In the genomic region with DNA sequence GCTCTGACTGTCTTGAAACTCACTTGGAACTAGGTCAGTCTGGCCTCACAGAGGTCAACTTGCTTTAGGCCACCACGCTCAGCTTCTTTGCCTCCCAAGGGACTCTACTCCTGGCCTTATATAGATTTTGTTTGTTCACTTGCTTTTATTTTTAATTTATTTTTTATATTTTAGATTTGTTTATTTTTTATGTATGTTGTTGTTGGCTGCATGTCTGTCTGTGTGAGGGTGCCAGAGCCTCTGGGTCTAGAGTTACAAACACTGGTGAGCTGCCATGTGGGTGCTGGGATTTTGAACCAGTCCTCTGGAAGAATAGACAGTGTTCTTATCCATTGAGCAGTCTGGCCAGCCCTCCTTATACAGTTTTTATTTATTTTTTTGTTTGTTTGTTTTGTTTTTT, we compare ENCODE assay signal across 8 mouse cellular contexts. TPM values are rescaled to one million over a fixed set of nuclear protein-coding genes. Genes with fewer than 3 reads are reported as not detected.
DNase-seq lines count a peak whose midpoint lies in the region; ATAC-seq and TF ChIP-seq lines count a peak whose summit lies in the region.

No protein-coding gene starts in this region.

- no peak for TF ChIP-seq CTCF in forebrain, postnatal 0 days (IDR thresholded peaks at IDR 0.05; ENCODE audit: low read depth)

- no peak overlapping the region for H3K4me2 ChIP-seq in forebrain, postnatal 0 days (ENCODE audit: low read depth)
- H3K4me2 ChIP-seq in kidney, embryonic 15.5 days, result peak overlapping the region; percentile 60; the same call in 1 of the 2 replicates
- 0 out of 2 replicates have a peak overlapping the region, but pooled peaks have one; percentile 5 for H3K4me2 ChIP-seq in limb, embryonic 15.5 days

- WGBS in forebrain, embryonic 10.5 days, result 96% methylated on average over 1 of the region's 1 CpGs
- 100% methylated on average over 1 of the region's 1 CpGs for WGBS in forebrain, postnatal 0 days
- 79% methylated on average over 1 of the region's 1 CpGs for WGBS in kidney, embryonic 15.5 days
- 93% methylated on average over 1 of the region's 1 CpGs for WGBS in limb, embryonic 15.5 days

- ATAC-seq in forebrain, postnatal 0 days, result no peak
- no peak for ATAC-seq in kidney, embryonic 15.5 days (replicated peaks; ENCODE audit: low FRiP score)
- ATAC-seq in limb, embryonic 15.5 days (ENCODE audit: insufficient number of reproducible peaks, low FRiP score, low TSS enrichment, low read depth), result no peak

- H3K36me3 ChIP-seq in forebrain, embryonic 10.5 days (replicated peaks), result peaks cover 42% of the 10 kb centered on the region
- peaks cover 15% of the 10 kb centered on the region; the same call in 1 of the 2 replicates for H3K36me3 ChIP-seq in forebrain, postnatal 0 days (ENCODE audit: insufficient read depth)
- H3K36me3 ChIP-seq in kidney, embryonic 15.5 days, result peaks cover 38% of the 10 kb centered on the region
- H3K36me3 ChIP-seq in limb, embryonic 15.5 days, result peaks cover 33% of the 10 kb centered on the region

- peaks cover 15% of the 10 kb centered on the region for H3K4me1 ChIP-seq in forebrain, embryonic 10.5 days
- peaks cover 11% of the 10 kb centered on the region for H3K4me1 ChIP-seq in forebrain, postnatal 0 days (ENCODE audit: insufficient read depth)
- H3K4me1 ChIP-seq in kidney, embryonic 15.5 days, result peaks cover 15% of the 10 kb centered on the region
- H3K4me1 ChIP-seq in brown adipose tissue, adult 24 weeks (ENCODE audit: control insufficient read depth, insufficient read depth, insufficient read length, low read length), result no peaks in the 10 kb centered on the region; the same call in 1 of the 2 replicates
- peaks cover 8% of the 10 kb centered on the region for H3K4me1 ChIP-seq in limb, embryonic 15.5 days

- H3K4me3 ChIP-seq in forebrain, embryonic 10.5 days, result peak overlapping the region; percentile 72
- H3K4me3 ChIP-seq in forebrain, postnatal 0 days (ENCODE audit: low read depth, low read length), result no peak overlapping the region
- peak overlapping the region; percentile 84; the same call in 1 of the 2 replicates for H3K4me3 ChIP-seq in kidney, embryonic 15.5 days (replicated peaks)
- H3K4me3 ChIP-seq in brown adipose tissue, adult 24 weeks (ENCODE audit: insufficient read depth, low read depth, low read length), result peak overlapping the region; percentile 30; the same call in 1 of the 2 replicates
- H3K4me3 ChIP-seq in limb, embryonic 15.5 days, result no peak overlapping the region

- no peak overlapping the region for H3K9ac ChIP-seq in forebrain, postnatal 0 days
- 0 out of 2 replicates have a peak overlapping the region, but pooled peaks have one; percentile 26 for H3K9ac ChIP-seq in kidney, embryonic 15.5 days
- H3K9ac ChIP-seq in limb, embryonic 15.5 days, result no peak overlapping the region

- DNase-seq in forebrain, embryonic 10.5 days (ENCODE audit: extremely low spot score, low spot score), result no peak
- no peak for DNase-seq in forebrain, postnatal 0 days
- no peak for DNase-seq in kidney, postnatal 36 days
- DNase-seq in thymus, postnatal 25 days, result no peak
- no peak for DNase-seq in spleen, postnatal 14 days (ENCODE audit: low spot score in 2 of 2)

- no peaks in the 10 kb centered on the region for H3K9me3 ChIP-seq in forebrain, embryonic 10.5 days
- no peaks in the 10 kb centered on the region for H3K9me3 ChIP-seq in forebrain, postnatal 0 days (ENCODE audit: low read length)
- H3K9me3 ChIP-seq in kidney, embryonic 15.5 days (replicated peaks), result no peaks in the 10 kb centered on the region
- H3K9me3 ChIP-seq in limb, embryonic 15.5 days, result no peaks in the 10 kb centered on the region

- no peak overlapping the region for H3K27ac ChIP-seq in forebrain, embryonic 10.5 days
- no peak overlapping the region for H3K27ac ChIP-seq in forebrain, postnatal 0 days (ENCODE audit: low read depth, low read length)
- no peak overlapping the region for H3K27ac ChIP-seq in kidney, embryonic 15.5 days
- H3K27ac ChIP-seq in brown adipose tissue, adult 24 weeks (replicated peaks; ENCODE audit: low read depth, low read length), result peak overlapping the region; percentile 78; the same call in 1 of the 2 replicates
- no peak overlapping the region for H3K27ac ChIP-seq in limb, embryonic 15.5 days

- H3K27me3 ChIP-seq in forebrain, embryonic 10.5 days (ENCODE audit: poor library complexity, severe bottlenecking), result no peaks in the 10 kb centered on the region
- no peaks in the 10 kb centered on the region for H3K27me3 ChIP-seq in forebrain, postnatal 0 days (ENCODE audit: insufficient read depth, low read length)
- no peaks in the 10 kb centered on the region for H3K27me3 ChIP-seq in kidney, embryonic 15.5 days
- H3K27me3 ChIP-seq in limb, embryonic 15.5 days, result no peaks in the 10 kb centered on the region

RNA-seq across cellular contexts. Expression of a gene that starts 1.9 kb away (rescaled TPM):
- 275 and 276 TPM in 2 replicates for polyA plus RNA-seq in forebrain, embryonic 10.5 days (2016; fragmentation: Nextera tagmentation; extraction: Ambion mirVana)
- 88.6 and 92.8 TPM in 2 replicates for total RNA-seq in forebrain, postnatal 0 days (2014; rRNA removed)
- 164 and 191 TPM in 2 replicates for polyA plus RNA-seq in forebrain, postnatal 0 days (2015; fragmentation: Nextera tagmentation; extraction: Ambion mirVana)
- 168 and 184 TPM in 2 replicates for polyA plus RNA-seq in kidney, embryonic 15.5 days (2015; fragmentation: Nextera tagmentation; extraction: Ambion mirVana)
- 18.8 and 26.2 TPM in 2 replicates for polyA plus RNA-seq in brown adipose tissue, adult 24 weeks (2012; ENCODE audit: insufficient read depth, insufficient read length, missing spikeins)
- 139 and 141 TPM in 2 replicates for polyA plus RNA-seq in limb, embryonic 15.5 days (2015; fragmentation: Nextera tagmentation; extraction: Ambion mirVana)

RNA-seq across cellular contexts. Expression of a gene that starts 6.0 kb away (rescaled TPM):
- polyA plus RNA-seq in forebrain, embryonic 10.5 days (2016; fragmentation: Nextera tagmentation; extraction: Ambion mirVana), result 19.0 and 19.5 TPM in 2 replicates
- 19.5 and 22.6 TPM in 2 replicates for total RNA-seq in forebrain, postnatal 0 days (2014; rRNA removed)
- 13.8 and 14.5 TPM in 2 replicates for polyA plus RNA-seq in forebrain, postnatal 0 days (2015; fragmentation: Nextera tagmentation; extraction: Ambion mirVana)
- polyA plus RNA-seq in kidney, embryonic 15.5 days (2015; fragmentation: Nextera tagmentation; extraction: Ambion mirVana), result 19.9 and 20.8 TPM in 2 replicates
- 12.7 and 14.5 TPM in 2 replicates for polyA plus RNA-seq in brown adipose tissue, adult 24 weeks (2012; ENCODE audit: insufficient read depth, insufficient read length, missing spikeins)
- 19.4 and 22.0 TPM in 2 replicates for polyA plus RNA-seq in limb, embryonic 15.5 days (2015; fragmentation: Nextera tagmentation; extraction: Ambion mirVana)

RNA-seq across cellular contexts. Expression of a gene that starts 11.5 kb away (rescaled TPM):
- 0.77 and 1.00 TPM in 2 replicates for polyA plus RNA-seq in forebrain, embryonic 10.5 days (2016; fragmentation: Nextera tagmentation; extraction: Ambion mirVana)
- 0.24 and 1.5 TPM in 2 replicates for total RNA-seq in forebrain, postnatal 0 days (2014; rRNA removed)
- 0.39 and 0.62 TPM in 2 replicates for polyA plus RNA-seq in forebrain, postnatal 0 days (2015; fragmentation: Nextera tagmentation; extraction: Ambion mirVana)
- 0.93 and 1.9 TPM in 2 replicates for polyA plus RNA-seq in kidney, embryonic 15.5 days (2015; fragmentation: Nextera tagmentation; extraction: Ambion mirVana)
- 7.3 and 12.4 TPM in 2 replicates for polyA plus RNA-seq in brown adipose tissue, adult 24 weeks (2012; ENCODE audit: insufficient read depth, insufficient read length, missing spikeins)
- 4.2 and 12.9 TPM in 2 replicates for polyA plus RNA-seq in limb, embryonic 15.5 days (2015; fragmentation: Nextera tagmentation; extraction: Ambion mirVana)

RNA-seq across cellular contexts. Expression of a gene that starts 21.1 kb away (rescaled TPM):
- 75.8 and 80.7 TPM in 2 replicates for polyA plus RNA-seq in forebrain, embryonic 10.5 days (2016; fragmentation: Nextera tagmentation; extraction: Ambion mirVana)
- total RNA-seq in forebrain, postnatal 0 days (2014; rRNA removed), result 47.6 and 52.7 TPM in 2 replicates
- polyA plus RNA-seq in forebrain, postnatal 0 days (2015; fragmentation: Nextera tagmentation; extraction: Ambion mirVana), result 83.3 and 88.9 TPM in 2 replicates
- 67.7 and 71.6 TPM in 2 replicates for polyA plus RNA-seq in kidney, embryonic 15.5 days (2015; fragmentation: Nextera tagmentation; extraction: Ambion mirVana)
- 34.7 and 62.1 TPM in 2 replicates for polyA plus RNA-seq in brown adipose tissue, adult 24 weeks (2012; ENCODE audit: insufficient read depth, insufficient read length, missing spikeins)
- 61.2 and 67.2 TPM in 2 replicates for polyA plus RNA-seq in limb, embryonic 15.5 days (2015; fragmentation: Nextera tagmentation; extraction: Ambion mirVana)

RNA-seq across cellular contexts. Expression of a gene that starts 21.1 kb away (rescaled TPM):
- 12.6 and 13.3 TPM in 2 replicates for polyA plus RNA-seq in forebrain, embryonic 10.5 days (2016; fragmentation: Nextera tagmentation; extraction: Ambion mirVana)
- 38.7 and 39.2 TPM in 2 replicates for total RNA-seq in forebrain, postnatal 0 days (2014; rRNA removed)
- 39.7 and 45.8 TPM in 2 replicates for polyA plus RNA-seq in forebrain, postnatal 0 days (2015; fragmentation: Nextera tagmentation; extraction: Ambion mirVana)
- 14.5 and 15.5 TPM in 2 replicates for polyA plus RNA-seq in kidney, embryonic 15.5 days (2015; fragmentation: Nextera tagmentation; extraction: Ambion mirVana)
- 7.3 and 7.6 TPM in 2 replicates for polyA plus RNA-seq in brown adipose tissue, adult 24 weeks (2012; ENCODE audit: insufficient read depth, insufficient read length, missing spikeins)
- 17.9 and 18.5 TPM in 2 replicates for polyA plus RNA-seq in limb, embryonic 15.5 days (2015; fragmentation: Nextera tagmentation; extraction: Ambion mirVana)

Comparison
In these comparisons a context has a peak if more than half of its experiments do, and no peak if none do; other contexts are left out.
1. H3K4me3 ChIP-seq: peak in forebrain, embryonic 10.5 days (single experiment), kidney, embryonic 15.5 days (single experiment) and brown adipose tissue, adult 24 weeks (single experiment); none in forebrain, postnatal 0 days (single experiment) and limb, embryonic 15.5 days (single experiment).